Mouse (Mus musculus) 416B (cell line): ENCODE measurements around the gene Ccser1.
A peak's percentile ranks its signal among the peaks of the same experiment; 100 is the strongest.

Source experiments
- DNase-seq: peaks from one replicate; pipeline ENCODE4 v3.0.0; 2011; ENCODE audit warnings: low read depth

Ccser1 gene

DNA sequence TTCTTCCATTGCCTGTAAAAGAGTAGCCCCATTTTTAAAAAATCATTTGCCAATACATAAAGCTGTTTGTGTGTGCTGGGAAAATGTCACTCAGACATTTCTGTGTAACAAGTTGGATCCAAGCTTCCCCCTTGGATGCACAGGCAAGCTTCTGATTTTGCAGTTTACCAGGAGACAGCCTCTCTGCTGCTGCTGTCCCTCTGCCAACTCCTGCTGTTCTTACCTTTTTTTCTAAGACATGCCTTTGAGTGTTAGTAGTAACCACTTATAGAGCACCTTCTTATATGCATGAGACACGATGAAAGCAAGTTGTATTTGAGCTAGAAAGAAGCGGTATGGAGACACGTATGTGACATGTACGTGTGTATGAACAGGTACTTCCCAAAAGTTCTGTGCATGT, 120.3 kb downstream of the Ccser1 start:
- DNase-seq: no peak

DNA sequence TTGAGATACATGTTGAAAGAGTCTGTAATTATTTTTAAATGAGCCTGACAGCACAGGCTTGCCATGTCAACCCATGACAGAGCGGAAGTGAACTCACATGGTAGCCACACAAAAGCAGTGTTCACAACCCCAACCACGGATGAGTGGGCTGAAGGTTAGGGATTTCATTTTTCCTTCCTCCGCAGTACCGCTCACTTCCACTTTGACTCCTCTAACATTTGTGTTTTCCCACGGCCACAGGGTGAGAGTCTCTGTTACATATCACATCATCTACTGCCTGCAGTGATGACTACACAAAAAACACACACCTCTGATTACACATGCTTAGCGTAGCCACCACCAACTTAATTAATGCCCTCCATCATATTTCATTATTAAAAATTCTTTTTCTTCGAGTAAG, 120.9 kb downstream of the Ccser1 start:
- no peak for DNase-seq

DNA sequence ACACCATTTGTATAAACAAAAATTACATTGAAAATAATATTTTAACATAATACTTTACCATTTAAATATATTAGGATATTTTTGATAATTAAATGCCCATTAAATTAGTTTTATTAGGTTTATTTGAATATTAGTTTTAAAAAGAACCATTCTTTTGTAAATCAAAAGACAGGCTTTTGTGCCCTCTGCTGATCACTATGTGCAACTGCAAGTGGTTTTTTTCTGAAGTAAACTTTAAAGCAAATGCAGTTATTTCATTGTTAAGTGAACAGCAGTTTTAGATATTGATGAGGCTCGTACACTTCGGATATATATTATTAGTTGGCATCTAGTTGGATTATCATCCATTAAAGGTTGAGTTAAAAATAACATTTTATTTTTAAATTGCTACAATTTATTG, 121.5 kb downstream of the Ccser1 start:
- DNase-seq: peak; percentile 27

DNA sequence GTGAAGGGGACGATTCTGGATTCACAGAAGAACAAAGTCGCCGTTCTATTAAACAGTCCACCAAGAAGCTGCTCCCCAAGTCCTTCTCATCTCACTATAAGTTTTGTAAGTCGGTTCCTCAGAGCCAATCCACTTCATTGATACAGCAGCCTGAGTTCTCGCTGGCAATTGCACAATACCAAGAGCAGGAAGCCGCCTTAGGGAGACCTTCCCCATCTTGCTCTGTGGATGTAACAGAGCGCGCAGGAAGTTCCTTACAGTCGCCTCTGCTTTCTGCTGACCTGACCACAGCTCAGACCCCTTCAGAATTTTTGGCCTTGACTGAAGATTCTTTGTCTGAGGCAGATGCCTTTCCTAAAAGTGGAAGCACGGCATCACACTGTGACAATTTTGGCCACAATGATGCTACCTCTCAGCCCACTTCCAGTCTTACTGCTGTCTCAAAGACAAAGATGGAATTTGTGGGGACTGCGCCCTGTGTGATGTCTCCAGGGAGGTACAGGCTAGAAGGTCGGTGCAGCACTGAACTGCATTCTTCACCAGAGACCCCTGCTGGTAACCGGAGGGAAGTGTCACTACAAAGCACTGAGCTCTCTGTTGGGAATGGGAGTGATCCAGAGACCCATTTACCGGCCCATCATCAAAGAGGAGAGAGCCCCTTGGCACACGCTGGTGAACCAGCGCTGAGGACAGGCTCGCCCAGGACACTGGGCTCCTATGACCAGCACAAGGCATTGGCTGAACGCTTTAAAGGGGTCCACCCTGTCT, 131.4 kb downstream of the Ccser1 start:
- DNase-seq: no peak

DNA sequence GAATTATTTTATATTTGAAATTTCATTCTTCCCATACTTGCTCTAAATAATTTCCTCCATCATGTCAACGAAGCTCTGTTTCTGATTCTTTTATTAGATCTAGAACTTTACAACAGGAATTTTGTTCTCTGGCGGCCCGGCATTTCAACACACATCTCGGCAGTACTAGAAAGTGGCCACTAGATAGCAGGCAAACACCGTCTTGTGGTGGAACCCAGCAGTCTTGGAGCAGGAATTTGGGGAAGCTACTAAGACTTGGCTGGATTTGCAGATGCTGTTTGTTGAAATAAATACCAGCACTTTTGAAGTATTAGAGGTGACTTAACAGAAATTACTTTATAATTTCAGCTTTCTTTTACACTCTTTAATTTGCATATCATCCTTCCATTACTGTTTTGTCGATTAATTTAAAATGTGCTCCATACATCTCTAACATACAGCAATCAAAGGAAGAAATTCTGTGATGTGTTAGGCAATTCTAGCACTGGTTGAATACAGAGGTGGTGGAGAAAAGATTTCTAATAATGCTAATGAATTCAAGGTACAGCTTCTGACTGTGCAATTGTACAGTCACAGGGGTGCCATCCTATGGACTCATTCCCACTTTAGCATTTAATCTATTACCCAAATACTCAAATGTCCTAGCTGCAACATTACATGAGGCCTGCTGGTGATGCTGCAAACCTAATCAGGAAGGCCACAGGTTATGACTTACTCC, 135.9 kb downstream of the Ccser1 start:
- peak; percentile 62 for DNase-seq

DNA sequence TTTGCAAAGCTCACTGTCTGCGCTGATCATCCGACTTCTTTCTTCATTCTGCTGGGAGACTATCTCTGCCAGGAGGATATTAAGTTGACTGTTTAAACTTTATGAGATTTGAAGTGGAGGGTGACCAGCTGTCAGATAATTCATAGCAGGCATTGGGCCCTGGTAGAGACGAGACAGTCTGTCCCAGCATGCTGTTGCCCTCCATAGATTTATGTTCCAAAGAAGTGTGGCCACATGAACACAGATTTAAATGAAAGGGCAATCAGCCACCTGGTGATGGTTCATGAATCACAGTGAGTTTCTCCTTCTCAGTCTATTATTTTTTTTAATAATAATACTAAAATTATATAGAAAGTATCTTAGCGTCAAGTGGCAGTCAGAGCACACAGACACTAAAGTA, 140.7 kb downstream of the Ccser1 start:
- no peak for DNase-seq

DNA sequence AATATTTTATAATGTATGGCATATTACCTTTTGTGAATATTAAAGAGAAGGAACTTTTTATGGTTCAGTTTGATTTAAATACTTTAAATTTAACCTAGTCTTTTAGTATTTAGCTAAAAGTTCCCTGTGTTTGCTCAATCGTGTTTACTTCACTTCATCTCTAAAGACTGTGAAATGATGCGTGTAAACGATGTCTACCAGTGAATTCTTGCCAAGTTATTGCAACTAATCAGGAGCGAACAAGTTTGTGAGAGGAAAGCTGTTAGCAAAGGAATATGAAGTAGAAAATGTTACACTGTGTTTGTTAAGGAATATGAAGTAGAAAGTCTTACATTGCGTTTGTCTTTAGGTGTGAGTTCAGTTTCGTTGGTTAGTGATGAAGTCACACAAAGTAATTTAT, 142.2 kb downstream of the Ccser1 start:
- DNase-seq: no peak

DNA sequence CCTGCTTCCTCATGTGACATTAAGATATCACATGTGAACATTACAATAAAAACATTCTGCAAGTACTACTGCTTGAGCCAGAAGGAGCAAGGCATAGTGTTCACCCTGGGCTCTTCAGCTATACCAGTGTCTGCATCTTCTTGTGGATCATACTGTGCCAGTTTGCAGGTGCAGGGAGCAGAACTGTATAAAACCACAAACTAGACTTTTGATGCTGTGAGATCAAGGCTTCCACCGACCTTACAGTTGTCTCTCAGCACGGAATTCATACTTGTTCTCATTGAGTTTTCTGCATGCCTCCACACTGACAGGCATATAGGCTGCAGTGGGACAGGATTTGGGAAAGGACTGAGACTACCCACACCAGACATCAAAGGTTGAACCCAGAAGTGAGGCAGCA, 146.0 kb downstream of the Ccser1 start:
- no peak for DNase-seq

DNA sequence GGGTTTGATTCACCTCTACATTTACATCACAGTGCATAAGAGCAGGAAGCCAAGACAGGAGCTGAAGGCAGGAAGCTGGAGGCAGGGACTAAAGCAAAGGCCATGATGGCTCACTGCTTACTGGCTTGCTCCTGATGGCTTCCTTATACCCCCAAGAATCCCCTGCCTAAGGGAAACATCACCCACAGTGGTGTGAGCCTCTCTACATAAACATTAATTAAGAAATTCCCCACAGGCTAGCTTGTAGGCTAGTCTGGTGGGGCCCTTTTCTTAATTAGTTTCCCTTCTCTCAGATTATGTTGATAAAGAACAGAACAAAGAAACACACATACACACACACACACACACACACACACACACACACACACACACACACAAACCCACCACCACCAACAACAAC, 148.9 kb downstream of the Ccser1 start:
- no peak for DNase-seq

DNA sequence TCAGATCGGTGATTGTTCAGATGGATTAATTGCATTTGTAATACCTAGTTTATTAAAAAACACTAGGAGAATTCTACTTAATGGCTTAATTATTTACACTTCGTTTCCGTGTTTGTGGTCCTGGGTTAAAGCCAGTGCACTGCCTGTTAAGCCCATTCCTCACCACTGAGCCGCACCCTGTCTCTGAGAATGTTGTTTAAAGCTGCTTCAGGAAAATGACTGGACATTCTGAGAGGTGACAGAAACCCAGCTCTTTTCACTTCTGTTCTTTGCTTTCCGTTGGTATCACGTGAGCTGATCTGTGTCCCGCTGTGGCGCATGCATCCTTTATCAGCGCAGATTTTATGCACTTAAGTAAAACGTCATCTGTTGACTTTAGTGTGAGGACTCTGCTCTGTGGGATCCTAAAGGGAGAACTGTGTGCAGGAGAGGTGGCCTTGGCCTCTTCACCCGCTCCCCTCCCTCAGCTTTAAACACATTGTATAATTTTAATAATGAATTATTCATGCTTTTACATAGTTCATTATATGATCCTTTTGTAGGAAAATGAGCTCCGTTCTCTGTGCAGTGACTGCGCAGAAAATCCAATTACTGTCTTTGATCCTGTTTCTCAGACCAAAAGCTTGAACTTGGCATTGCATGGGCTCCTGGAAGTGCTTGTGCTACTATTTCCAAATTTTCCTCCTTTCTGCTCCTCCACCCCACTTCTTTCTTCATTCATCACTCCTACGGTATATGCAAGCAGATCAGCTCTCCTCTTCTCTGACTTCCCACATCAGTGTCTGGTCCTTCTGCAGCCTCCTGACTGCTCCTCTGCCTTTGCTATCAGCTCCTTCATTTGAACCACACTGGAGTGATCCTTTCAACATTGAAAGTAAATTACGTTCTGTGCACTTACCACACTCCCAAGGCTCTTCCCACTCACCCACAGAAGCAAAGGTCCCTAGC, 149.7 kb downstream of the Ccser1 start:
- DNase-seq: no peak

DNA sequence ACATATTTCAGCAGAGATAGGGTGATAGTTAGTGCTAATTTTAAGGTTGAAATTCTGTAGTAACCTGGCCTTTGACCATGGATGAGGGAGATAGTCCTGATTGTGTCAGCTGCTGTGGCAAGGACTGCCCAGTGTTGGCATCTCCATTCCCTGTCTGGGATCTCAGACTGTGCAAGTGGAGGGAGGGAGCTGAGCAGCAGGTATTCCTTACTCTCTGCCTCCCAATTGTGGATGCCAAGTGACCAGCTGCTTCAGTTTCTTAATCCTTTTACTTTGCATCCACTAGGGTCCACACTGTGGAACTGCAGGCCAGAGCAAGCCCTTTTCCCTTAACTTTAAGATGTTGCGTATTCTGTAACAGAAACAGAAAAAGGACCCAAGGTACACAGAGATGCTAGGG, 154.3 kb downstream of the Ccser1 start:
- no peak for DNase-seq

DNA sequence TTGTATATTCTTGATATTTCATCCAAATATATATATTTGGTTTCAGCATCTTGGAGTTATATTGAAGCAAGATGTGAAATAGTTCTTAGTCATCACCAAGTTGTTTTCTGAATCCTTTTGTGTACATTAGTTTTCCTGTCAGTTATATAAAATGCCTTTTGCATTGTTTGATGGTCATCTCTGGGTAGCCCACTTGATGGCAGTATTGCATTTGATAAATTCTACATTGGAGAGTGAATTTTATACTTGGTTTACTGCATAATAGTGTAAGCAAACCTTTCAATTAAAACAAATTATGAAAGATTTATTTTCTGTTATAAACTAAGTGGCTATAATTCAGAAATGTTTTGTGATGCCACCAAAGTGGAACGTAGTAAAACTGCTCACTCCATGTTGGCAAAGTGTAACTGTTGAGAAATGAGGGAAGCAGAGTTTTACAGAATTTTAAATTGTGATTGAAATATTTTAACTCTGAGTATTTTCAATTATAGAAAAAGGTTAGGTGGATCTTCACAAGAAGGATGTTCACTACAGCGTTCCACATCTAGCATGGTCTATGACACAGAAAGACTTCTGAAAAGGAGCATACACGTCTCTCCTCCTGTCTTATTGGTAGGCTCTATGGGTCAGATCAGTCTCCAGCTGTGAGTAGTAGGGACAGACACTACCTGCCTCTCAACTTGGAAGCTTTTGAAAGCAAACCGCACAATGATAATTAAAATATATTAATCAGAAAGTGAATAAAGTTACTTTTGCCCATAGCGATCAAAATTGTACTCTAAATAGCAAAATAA, 167.1 kb downstream of the Ccser1 start:
- peak; percentile 28 for DNase-seq

DNA sequence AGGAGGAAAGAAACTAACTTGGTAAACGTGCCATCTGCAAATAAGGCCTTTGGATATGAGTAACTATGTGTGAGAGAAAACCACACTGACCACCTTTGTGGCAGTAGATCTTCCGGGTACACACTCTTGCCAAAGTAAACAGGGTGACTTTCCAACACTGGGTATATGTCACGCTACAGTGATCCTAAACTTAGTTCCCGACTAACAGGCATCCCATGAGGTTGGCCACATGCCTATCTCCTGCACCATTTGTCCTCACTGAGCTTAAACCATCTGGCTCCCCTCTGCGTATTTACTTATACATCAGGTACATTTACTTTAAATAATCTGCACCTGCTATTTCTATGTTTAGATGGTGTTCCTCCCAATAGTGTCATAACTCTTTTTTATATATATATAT, 183.6 kb downstream of the Ccser1 start:
- no peak for DNase-seq

DNA sequence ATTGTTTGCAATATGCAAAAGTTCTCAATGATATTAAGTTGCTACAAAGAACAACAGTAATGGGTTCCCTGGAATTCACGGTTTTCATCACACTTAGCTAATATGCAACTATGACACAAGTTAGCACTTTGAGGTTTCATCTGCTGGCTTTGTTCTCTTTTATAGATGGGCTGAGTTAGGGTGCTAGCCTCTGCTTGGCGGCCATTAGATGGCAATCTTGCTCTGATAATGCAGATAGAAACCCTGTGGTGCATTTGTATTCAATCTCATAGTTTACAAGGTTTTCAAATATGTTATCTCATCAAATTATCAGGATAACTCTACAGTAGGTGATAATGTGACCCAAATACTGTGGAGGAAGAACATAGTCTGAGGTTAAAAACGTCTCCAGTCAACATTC, 202.4 kb downstream of the Ccser1 start:
- peak; percentile 37 for DNase-seq

DNA sequence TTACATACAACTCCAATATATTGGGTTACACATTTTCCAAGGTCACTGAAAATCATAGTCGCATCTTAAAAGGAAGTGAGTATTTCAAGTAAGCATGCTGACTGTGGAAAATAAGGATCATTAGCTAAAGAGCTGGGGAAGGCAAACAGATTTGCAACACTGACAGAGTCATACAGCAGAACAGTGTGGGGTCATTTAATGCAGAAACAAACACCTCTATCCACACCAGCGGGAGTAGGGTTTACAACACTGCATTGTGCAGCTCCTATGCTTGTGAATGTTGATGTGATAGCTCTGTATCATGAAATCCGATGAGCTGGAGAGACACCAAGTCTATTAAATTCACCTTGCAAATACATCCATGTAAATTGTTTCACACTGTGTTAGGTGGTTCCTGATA, 202.9 kb downstream of the Ccser1 start:
- peak; percentile 3 for DNase-seq

DNA sequence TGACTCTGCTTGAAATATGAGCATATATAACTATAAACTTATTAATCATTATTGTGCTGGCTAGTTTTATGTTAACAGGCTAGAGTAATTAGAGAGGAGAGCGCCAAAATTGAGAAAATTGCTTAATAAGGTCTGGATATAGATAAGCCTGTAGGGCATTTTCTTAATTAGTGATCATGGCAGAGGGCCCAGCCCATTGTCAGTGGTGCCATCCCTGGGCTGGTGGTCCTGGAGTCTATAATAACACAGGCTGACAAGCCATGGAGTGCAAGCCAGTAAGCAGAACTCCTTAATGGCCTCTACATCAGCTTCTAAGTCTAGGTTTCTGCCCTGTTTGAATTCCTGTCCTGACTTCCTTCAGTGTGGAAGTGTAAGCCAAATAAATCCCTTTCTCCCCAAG, 206.9 kb downstream of the Ccser1 start:
- no peak for DNase-seq

DNA sequence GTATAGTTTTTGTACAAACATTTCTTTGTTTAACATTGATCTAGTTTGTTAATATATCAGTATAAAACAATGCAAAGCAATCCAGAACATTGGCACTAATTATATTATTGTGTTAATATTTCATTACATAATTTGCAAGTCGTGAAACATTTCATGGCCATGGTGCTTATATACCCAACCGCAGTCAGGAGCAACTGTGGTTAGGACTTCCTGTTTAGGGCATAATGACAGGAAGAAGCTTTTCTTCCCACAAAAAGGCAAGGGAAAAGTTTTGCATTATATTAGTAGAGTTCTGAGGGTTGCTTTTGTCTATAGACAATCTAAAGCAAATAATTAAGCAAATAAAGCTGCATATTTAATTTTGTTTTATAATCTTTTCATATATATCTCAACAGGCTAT, 247.4 kb downstream of the Ccser1 start:
- peak; percentile 11 for DNase-seq

DNA sequence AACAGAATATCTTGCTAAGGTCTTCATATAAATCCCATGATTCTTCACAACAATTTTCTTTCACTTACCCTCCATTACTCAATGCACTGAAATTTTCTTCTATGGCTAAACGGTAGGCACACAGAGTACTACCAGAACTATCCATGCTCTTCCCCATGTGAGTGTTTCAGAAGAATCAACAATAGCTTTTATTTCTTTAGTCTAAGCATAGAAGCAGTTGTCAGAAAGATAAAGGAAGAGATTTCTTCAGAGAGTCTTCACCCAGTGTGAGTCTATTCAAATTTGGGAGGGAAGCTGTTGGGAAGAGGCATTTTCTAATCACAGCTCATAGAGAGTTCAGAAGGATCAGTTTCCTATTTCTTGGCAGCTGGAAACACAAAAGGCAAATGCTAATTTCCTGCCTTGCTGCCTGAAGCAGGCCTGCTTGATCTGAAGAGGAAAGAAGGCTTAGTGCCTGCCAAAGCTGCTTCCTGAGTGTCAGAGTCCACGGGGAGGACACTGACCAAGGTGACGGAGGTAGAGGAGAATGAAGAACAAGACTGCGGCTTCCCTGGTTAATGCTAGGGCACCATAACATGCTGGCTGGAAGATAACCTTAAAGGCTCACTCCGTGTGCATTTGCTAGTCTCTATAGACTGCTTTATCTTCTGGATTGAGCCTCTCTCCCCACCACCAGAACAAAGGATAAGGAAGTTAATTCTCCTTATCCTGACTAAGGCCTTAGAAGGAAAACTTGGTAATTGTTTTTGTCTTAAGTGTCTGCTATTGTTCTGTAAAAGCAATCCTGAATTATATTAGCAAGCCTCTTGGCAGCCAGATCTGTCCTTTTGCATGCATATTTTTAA, 251.0 kb downstream of the Ccser1 start:
- no peak for DNase-seq

DNA sequence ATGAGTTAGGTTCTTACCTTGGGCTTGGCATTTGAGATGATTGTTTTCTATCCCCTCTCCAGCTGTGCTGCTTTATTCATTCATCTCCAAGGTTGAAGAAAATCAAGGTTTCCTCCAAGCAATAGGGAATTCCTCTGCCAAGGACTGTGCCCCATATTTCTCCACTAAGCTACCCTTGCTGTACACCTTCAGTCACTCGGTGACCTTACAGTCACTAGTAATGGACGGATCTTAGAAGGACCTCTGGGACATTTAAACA, 251.5 kb downstream of the Ccser1 start:
- no peak for DNase-seq

DNA sequence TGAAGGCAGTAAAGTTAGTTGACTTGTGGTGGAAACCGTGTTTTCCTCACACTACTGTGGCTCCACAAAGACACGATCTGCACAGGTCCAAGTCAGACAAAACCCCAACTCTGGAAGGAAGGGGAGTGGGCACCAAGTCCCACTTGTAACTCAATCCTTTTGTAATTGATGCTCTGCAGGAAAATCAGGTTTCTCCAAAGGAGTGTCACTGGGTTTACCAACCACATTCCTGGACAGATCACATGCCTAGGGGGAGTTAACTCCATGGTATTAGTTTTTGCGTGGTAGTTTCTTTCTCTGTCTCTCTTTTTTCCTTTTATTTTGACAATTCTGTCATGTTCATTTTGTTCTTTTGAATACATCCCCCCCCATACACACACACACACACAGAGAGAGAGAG, 252.0 kb downstream of the Ccser1 start:
- no peak for DNase-seq

DNA sequence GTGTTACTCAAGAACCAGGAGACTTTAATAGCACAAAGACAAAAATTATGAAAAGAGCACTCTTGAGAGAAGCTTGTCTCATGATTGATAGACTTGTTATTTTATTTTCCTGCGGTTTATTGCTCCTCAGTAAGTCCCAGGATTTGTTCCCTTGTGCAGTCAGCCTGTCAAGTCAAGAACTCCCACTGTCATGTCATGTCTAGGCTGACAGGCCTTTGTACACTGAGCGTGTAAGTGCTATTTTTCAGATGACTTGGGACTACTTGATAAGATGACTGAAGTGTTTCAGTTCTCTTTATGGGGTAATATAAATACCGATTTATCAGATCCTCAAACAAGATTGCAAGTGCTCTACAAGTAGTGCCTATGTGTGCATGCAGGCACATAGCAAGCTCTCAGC, 252.6 kb downstream of the Ccser1 start:
- DNase-seq: no peak
